Mouse (Mus musculus): ENCODE results near the gene Bclaf1. TPM values are rescaled to one million over a fixed set of nuclear protein-coding genes. Genes with fewer than 3 reads are reported as not detected.

The Bclaf1 gene
- polyA plus RNA-seq, 1 experiment from 2014 or later, result 86.5 TPM

DNA sequence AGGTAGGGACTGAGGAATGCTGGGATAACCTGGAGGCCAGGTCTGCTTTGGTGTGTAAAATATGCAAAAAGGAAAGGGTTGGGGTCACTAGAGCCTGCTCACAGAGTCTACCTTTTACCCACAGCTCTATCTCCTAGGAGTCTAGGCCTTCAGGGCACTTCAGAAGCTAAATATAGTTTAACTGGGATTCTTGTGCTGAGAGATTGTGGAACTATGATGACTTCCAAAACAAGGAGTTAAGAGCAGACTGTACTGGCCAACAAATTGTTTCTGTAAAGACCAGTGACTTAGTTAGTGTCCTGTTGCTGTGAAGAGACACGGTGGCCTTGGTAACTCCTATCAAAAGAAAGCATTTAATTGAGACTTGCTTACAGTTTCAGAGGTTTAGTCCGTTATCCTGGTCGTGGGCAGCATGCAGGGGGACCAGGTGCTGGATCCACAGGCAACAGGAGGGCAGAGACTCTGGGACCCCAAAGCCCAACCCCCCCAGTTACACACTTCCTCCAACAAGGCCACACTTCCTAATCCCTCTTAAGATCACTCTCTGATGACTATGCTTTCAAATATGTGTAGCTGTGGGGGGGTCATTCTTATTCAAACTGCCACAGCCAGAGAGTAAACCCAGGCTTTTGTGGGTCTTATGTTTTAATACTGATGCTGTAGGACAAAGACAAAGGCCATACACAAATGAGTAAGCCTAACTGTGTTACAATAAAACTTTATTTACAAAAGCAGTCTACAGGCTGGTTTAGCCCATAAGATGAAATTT is 13.9 kb upstream of the Bclaf1 start:
- Histone ChIP-seq H3K4me2 (ENCODE audit: low read length) (peak overlapping the region; percentile 10; the same call in 1 of the 2 replicates), H3K9me3 (ENCODE audit: control insufficient read depth, low read length) (no peaks in the 10 kb centered on the region), H3K27me3 (ENCODE audit: control insufficient read depth, insufficient read depth, low read length) (no peaks in the 10 kb centered on the region), H3K9ac (ENCODE audit: low read length) (no peak overlapping the region), H3K4me3 (ENCODE audit: control insufficient read depth in 1 of 2, insufficient read depth in 1 of 2, low read depth in 1 of 2, low read length in 2 of 2) (no peak overlapping the region), H3K27ac (replicated peaks in 1 of 2; ENCODE audit: control insufficient read depth in 1 of 2, insufficient read depth in 1 of 2, low read depth in 2 of 2, low read length in 2 of 2) (peak overlapping the region; percentile 93 to 98), H3K4me1 (ENCODE audit: control insufficient read depth in 2 of 2, insufficient read depth in 2 of 2, low read length in 2 of 2) (peaks cover 5 to 9% of the 10 kb centered on the region in 2 experiments), H3K36me3 (ENCODE audit: control insufficient read depth, insufficient read depth, low read length) (no peaks in the 10 kb centered on the region)
- WGBS, result 26% methylated on average over 3 of the region's 3 CpGs
- ATAC-seq (ENCODE audit: insufficient number of reproducible peaks, insufficient read depth, low FRiP score, low read depth), result no peak; the same call in 1 of the 2 replicates

DNA sequence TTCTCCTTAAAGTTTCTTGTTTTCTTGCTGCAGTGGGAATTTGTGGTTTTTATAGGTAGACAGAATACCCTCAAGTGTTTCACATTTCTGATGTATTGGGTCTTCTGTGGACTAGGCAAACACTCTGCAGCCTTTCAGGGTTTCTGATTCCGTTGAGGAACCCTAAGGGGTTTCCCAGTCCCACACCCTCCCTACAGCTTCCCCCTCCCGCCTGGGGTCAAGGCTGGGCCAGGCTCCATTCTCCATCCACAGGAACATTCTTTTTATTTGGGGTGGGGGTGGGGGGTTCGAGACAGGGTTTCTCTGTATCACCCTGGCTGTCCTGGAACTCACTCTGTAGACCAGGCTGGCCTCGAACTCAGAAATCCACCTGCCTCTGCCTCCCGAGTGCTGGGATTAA is 13.2 kb upstream of the Bclaf1 start:
- Histone ChIP-seq H3K9me3 (ENCODE audit: control insufficient read depth, low read length) (no peaks in the 10 kb centered on the region), H3K4me1 (ENCODE audit: control insufficient read depth in 2 of 2, insufficient read depth in 2 of 2, low read length in 2 of 2) (peaks cover 5 to 9% of the 10 kb centered on the region in 2 experiments), H3K27me3 (ENCODE audit: control insufficient read depth, insufficient read depth, low read length) (no peaks in the 10 kb centered on the region), H3K36me3 (ENCODE audit: control insufficient read depth, insufficient read depth, low read length) (no peaks in the 10 kb centered on the region), H3K9ac (ENCODE audit: low read length) (no peak overlapping the region), H3K4me3 (ENCODE audit: control insufficient read depth in 1 of 2, insufficient read depth in 1 of 2, low read depth in 1 of 2, low read length in 2 of 2) (no peak overlapping the region), H3K4me2 (ENCODE audit: low read length) (no peak overlapping the region), H3K27ac (replicated peaks in 1 of 2; ENCODE audit: control insufficient read depth in 1 of 2, insufficient read depth in 1 of 2, low read depth in 2 of 2, low read length in 2 of 2) (peak overlapping the region in 1 of 2 experiments; percentile 93; a peak in 3 of 4 replicates)
- no peak for ATAC-seq (ENCODE audit: insufficient number of reproducible peaks, insufficient read depth, low FRiP score, low read depth)
- WGBS, result 85% methylated on average over 5 of the region's 5 CpGs

- Histone ChIP-seq H3K4me2 (ENCODE audit: low read length) (peak overlapping the region; percentile 76), H3K27ac (replicated peaks in 1 of 2; ENCODE audit: control insufficient read depth in 1 of 2, insufficient read depth in 1 of 2, low read depth in 2 of 2, low read length in 2 of 2) (peak overlapping the region; percentile 99 to 100), H3K27me3 (ENCODE audit: control insufficient read depth, insufficient read depth, low read length) (no peaks in the 10 kb centered on the region), H3K4me1 (ENCODE audit: control insufficient read depth in 2 of 2, insufficient read depth in 2 of 2, low read length in 2 of 2) (peaks cover 2 to 16% of the 10 kb centered on the region in 2 experiments), H3K9ac (ENCODE audit: low read length) (peak overlapping the region; percentile 97), H3K9me3 (ENCODE audit: control insufficient read depth, low read length) (no peaks in the 10 kb centered on the region), H3K4me3 (ENCODE audit: control insufficient read depth in 1 of 2, insufficient read depth in 1 of 2, low read depth in 1 of 2, low read length in 2 of 2) (peak overlapping the region; percentile 62 to 88), H3K36me3 (ENCODE audit: control insufficient read depth, insufficient read depth, low read length) (peaks cover 9% of the 10 kb centered on the region; the same call in 1 of the 2 replicates)
- 53% methylated on average over 11 of the region's 11 CpGs for WGBS
- no peak for ATAC-seq (ENCODE audit: insufficient number of reproducible peaks, insufficient read depth, low FRiP score, low read depth)
These were observed 1.1 kb upstream of the Bclaf1 start for GRCm38 (mm10) chr10:20310969-20311769.

- WGBS, result under 1% methylated on average over 50 of the region's 54 CpGs
- peak overlapping the region; percentile 70 for H3K4me2 ChIP-seq (ENCODE audit: low read length)
- no peaks in the 10 kb centered on the region for H3K9me3 ChIP-seq (ENCODE audit: control insufficient read depth, low read length)
- no peaks in the 10 kb centered on the region for H3K27me3 ChIP-seq (ENCODE audit: control insufficient read depth, insufficient read depth, low read length)
- H3K4me3 ChIP-seq (ENCODE audit: control insufficient read depth in 1 of 2, insufficient read depth in 1 of 2, low read depth in 1 of 2, low read length in 2 of 2), result peak overlapping the region; percentile 88 to 93
- H3K9ac ChIP-seq (ENCODE audit: low read length), result peak overlapping the region; percentile 97
- peaks cover 17% of the 10 kb centered on the region; the same call in 1 of the 2 replicates for H3K36me3 ChIP-seq (ENCODE audit: control insufficient read depth, insufficient read depth, low read length)
- H3K27ac ChIP-seq (replicated peaks in 1 of 2; ENCODE audit: control insufficient read depth in 1 of 2, insufficient read depth in 1 of 2, low read depth in 2 of 2, low read length in 2 of 2), result peak overlapping the region; percentile 100
- H3K4me1 ChIP-seq (ENCODE audit: control insufficient read depth in 2 of 2, insufficient read depth in 2 of 2, low read length in 2 of 2), result peaks cover 2 to 26% of the 10 kb centered on the region in 2 experiments
- peak; percentile 79 for ATAC-seq (ENCODE audit: insufficient number of reproducible peaks, insufficient read depth, low FRiP score, low read depth)
These were observed 550 bp downstream of the Bclaf1 start for GRCm38 (mm10) chr10:20312736-20313301.

DNA sequence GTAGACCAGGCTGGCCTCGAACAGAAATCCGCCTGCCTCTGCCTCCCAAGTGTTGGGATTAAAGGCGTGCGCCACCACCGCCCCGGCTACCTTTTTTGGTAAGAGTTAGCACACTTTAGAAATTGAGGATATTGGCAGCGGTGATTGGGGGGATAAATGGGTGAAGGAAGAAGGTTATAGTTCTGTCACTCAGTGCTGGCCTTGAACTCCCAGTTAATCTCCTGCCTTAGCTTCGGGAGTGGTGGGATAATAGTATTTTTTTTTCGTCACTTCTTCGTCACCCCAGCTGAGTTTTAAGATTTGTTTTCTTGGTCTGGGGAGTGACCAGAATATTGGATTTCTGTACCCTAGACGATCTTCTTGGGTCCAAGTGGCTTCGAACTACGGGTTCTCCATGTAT is 1.2 kb downstream of the Bclaf1 start:
- Histone ChIP-seq H3K36me3 (ENCODE audit: control insufficient read depth, insufficient read depth, low read length) (peaks cover 23% of the 10 kb centered on the region), H3K4me1 (ENCODE audit: control insufficient read depth in 2 of 2, insufficient read depth in 2 of 2, low read length in 2 of 2) (peaks cover 2 to 30% of the 10 kb centered on the region in 2 experiments), H3K4me3 (ENCODE audit: control insufficient read depth in 1 of 2, insufficient read depth in 1 of 2, low read depth in 1 of 2, low read length in 2 of 2) (peak overlapping the region; percentile 88 to 93), H3K4me2 (ENCODE audit: low read length) (peak overlapping the region; percentile 70), H3K9me3 (ENCODE audit: control insufficient read depth, low read length) (no peaks in the 10 kb centered on the region), H3K27me3 (ENCODE audit: control insufficient read depth, insufficient read depth, low read length) (no peaks in the 10 kb centered on the region), H3K27ac (replicated peaks in 1 of 2; ENCODE audit: control insufficient read depth in 1 of 2, insufficient read depth in 1 of 2, low read depth in 2 of 2, low read length in 2 of 2) (peak overlapping the region in 1 of 2 experiments; percentile 100; a peak in 1 of 4 replicates), H3K9ac (ENCODE audit: low read length) (peak overlapping the region; percentile 97)
- WGBS, result 41% methylated on average over 13 of the region's 13 CpGs
- ATAC-seq (ENCODE audit: insufficient number of reproducible peaks, insufficient read depth, low FRiP score, low read depth), result no peak

DNA sequence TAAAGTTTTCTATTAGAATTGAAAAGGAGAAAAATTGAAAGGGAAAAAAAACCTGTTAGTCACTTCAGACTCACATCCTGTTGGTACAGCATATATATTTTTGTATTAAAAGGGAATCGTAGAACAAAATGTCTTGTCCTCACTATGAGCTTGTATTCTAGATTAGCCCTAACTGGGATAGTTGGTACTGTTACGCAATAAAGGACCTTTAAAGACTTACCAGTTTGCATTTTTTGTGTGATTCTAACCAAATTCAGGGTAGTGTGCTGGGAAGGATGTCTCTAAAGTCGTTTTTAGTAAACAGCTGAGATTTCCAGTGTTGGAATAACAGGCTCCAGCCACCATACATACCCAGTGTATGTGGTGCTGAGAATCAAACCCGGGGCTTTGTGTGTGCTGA is 1.7 kb downstream of the Bclaf1 start:
- peaks cover 2 to 30% of the 10 kb centered on the region in 2 experiments for H3K4me1 ChIP-seq (ENCODE audit: control insufficient read depth in 2 of 2, insufficient read depth in 2 of 2, low read length in 2 of 2)
- no peaks in the 10 kb centered on the region for H3K9me3 ChIP-seq (ENCODE audit: control insufficient read depth, low read length)
- peaks cover 27% of the 10 kb centered on the region for H3K36me3 ChIP-seq (ENCODE audit: control insufficient read depth, insufficient read depth, low read length)
- ATAC-seq (ENCODE audit: insufficient number of reproducible peaks, insufficient read depth, low FRiP score, low read depth), result no peak
- 78% methylated on average over 4 of the region's 4 CpGs for whole genome bisulfite sequencing
- H3K27ac ChIP-seq (replicated peaks in 1 of 2; ENCODE audit: control insufficient read depth in 1 of 2, insufficient read depth in 1 of 2, low read depth in 2 of 2, low read length in 2 of 2), result no peak overlapping the region
- peak overlapping the region in 1 of 2 experiments; percentile 88; a peak in 2 of 4 replicates for H3K4me3 ChIP-seq (ENCODE audit: control insufficient read depth in 1 of 2, insufficient read depth in 1 of 2, low read depth in 1 of 2, low read length in 2 of 2)
- H3K4me2 ChIP-seq (ENCODE audit: low read length), result peak overlapping the region; percentile 70
- no peaks in the 10 kb centered on the region for H3K27me3 ChIP-seq (ENCODE audit: control insufficient read depth, insufficient read depth, low read length)
- 0 out of 2 replicates have a peak overlapping the region, but pooled peaks have one; percentile 4 for H3K9ac ChIP-seq (ENCODE audit: low read length)

DNA sequence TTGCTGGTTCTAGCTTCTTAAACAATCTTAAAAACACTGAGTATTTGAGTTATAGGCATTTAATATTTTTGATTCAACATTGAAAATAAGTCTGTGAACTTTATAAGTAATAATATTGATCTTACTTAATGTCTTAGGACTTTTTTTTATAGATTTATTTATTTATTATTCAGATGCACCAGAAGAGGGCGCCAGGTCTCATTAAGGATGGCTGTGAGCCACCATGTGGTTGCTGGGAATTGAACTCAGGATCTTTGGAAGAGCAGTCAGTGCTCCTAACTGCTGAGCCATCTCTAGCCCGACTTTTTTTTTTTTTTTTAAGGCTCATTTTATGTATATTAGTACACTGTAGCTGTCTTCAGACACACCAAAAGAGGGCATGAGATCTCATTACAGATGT is 2.5 kb downstream of the Bclaf1 start:
- 49% methylated on average over 2 of the region's 2 CpGs for WGBS
- H3K4me1 ChIP-seq (ENCODE audit: control insufficient read depth in 2 of 2, insufficient read depth in 2 of 2, low read length in 2 of 2), result peaks cover 2 to 30% of the 10 kb centered on the region in 2 experiments
- no peak for ATAC-seq (ENCODE audit: insufficient number of reproducible peaks, insufficient read depth, low FRiP score, low read depth)
- no peak overlapping the region for H3K4me3 ChIP-seq (ENCODE audit: control insufficient read depth in 1 of 2, insufficient read depth in 1 of 2, low read depth in 1 of 2, low read length in 2 of 2)
- H3K36me3 ChIP-seq (ENCODE audit: control insufficient read depth, insufficient read depth, low read length), result peaks cover 34% of the 10 kb centered on the region
- no peak overlapping the region for H3K4me2 ChIP-seq (ENCODE audit: low read length)
- H3K9me3 ChIP-seq (ENCODE audit: control insufficient read depth, low read length), result no peaks in the 10 kb centered on the region
- no peaks in the 10 kb centered on the region for H3K27me3 ChIP-seq (ENCODE audit: control insufficient read depth, insufficient read depth, low read length)
- H3K9ac ChIP-seq (ENCODE audit: low read length), result no peak overlapping the region
- no peak overlapping the region for H3K27ac ChIP-seq (replicated peaks in 1 of 2; ENCODE audit: control insufficient read depth in 1 of 2, insufficient read depth in 1 of 2, low read depth in 2 of 2, low read length in 2 of 2)

Data from heart, embryonic 14.5 days (tissue).